Mouse (Mus musculus): ENCODE results near the gene Olfr31. TPM values are rescaled to one million over a fixed set of nuclear protein-coding genes. Genes with fewer than 3 reads are reported as not detected.
A peak's percentile ranks its signal among the peaks of the same experiment; 100 is the strongest.

The Olfr31 gene
- total and polyA plus RNA-seq, 3 experiments: not detected

- Histone ChIP-seq H3K4me1 (ENCODE audit: control insufficient read depth, insufficient read depth, low read length) (no peaks in the 10 kb centered on the region), H3K27me3 (ENCODE audit: control insufficient read depth, insufficient read depth, low read length) (no peaks in the 10 kb centered on the region), H3K27ac (no peak overlapping the region), H3K9ac (ENCODE audit: low read depth, low read length) (no peak overlapping the region), H3K4me3 (no peak overlapping the region), H3K79me2 (replicated peaks; ENCODE audit: control insufficient read depth, insufficient read depth, low read length) (no peaks in the 10 kb centered on the region), H3K36me3 (ENCODE audit: control insufficient read depth, insufficient read depth, low read length) (no peaks in the 10 kb centered on the region)
- intact Hi-C loops (cut with DNase I): loop anchor here (10.0 kb wide), 3 partner anchors 225 to 515 kb away; partner anchors contain the start of genes Psmd6 and Slc4a7
- TF ChIP-seq POLR2A (IDR thresholded peaks at IDR 0.05; ENCODE audit: insufficient read depth, low read depth, low read length) (no peak), EP300 (IDR thresholded peaks at IDR 0.05; ENCODE audit: insufficient read depth, low read depth, low read length) (no peak), CTCF (IDR thresholded peaks at IDR 0.05) (no peak)
- 94% methylated on average over 20 of the region's 20 CpGs for WGBS
- DNase-seq: peak in 1 of 2 experiments; percentile 6
These were observed 27.0 kb downstream of the Olfr31 start for GRCm38 (mm10) chr14:14349485-14350262.

- Histone ChIP-seq H3K9ac (ENCODE audit: low read depth, low read length) (no peak overlapping the region), H3K36me3 (ENCODE audit: control insufficient read depth, insufficient read depth, low read length) (no peaks in the 10 kb centered on the region), H3K27ac (no peak overlapping the region), H3K4me3 (no peak overlapping the region), H3K4me1 (ENCODE audit: control insufficient read depth, insufficient read depth, low read length) (no peaks in the 10 kb centered on the region), H3K27me3 (ENCODE audit: control insufficient read depth, insufficient read depth, low read length) (no peaks in the 10 kb centered on the region), H3K79me2 (replicated peaks; ENCODE audit: control insufficient read depth, insufficient read depth, low read length) (no peaks in the 10 kb centered on the region)
- intact Hi-C loops (cut with DNase I): no loop called here
- no peak for DNase-seq
- 98% methylated on average over 29 of the region's 29 CpGs for WGBS
- no peak for TF ChIP-seq POLR2A (IDR thresholded peaks at IDR 0.05; ENCODE audit: insufficient read depth, low read depth, low read length)
- TF ChIP-seq EP300 (IDR thresholded peaks at IDR 0.05; ENCODE audit: insufficient read depth, low read depth, low read length): no peak
- no peak for TF ChIP-seq CTCF (IDR thresholded peaks at IDR 0.05)
These were observed 27.9 kb downstream of the Olfr31 start for GRCm38 (mm10) chr14:14350263-14351147.

DNA sequence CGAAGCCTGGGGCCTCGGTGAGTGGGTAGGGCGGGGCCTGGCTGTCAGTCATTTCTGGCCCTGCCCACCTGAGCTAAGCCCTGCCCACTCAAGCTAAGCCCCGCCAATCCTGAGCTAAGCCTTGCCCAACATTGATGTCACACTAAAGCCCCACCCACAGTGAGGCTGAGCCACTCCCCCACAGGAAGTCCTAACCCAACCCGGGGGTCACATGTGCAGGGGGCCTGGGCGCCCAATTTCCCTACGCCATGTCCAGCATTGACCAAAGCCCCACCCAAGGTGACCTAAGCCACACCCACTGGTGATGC, 28.5 kb downstream of the Olfr31 start:
- intact Hi-C loops (cut with DNase I): no loop called here
- no peak for TF ChIP-seq CTCF (IDR thresholded peaks at IDR 0.05)
- Histone ChIP-seq H3K4me1 (ENCODE audit: control insufficient read depth, insufficient read depth, low read length) (no peaks in the 10 kb centered on the region), H3K79me2 (replicated peaks; ENCODE audit: control insufficient read depth, insufficient read depth, low read length) (no peaks in the 10 kb centered on the region), H3K27me3 (ENCODE audit: control insufficient read depth, insufficient read depth, low read length) (no peaks in the 10 kb centered on the region), H3K9ac (ENCODE audit: low read depth, low read length) (no peak overlapping the region), H3K27ac (no peak overlapping the region), H3K36me3 (ENCODE audit: control insufficient read depth, insufficient read depth, low read length) (no peaks in the 10 kb centered on the region), H3K4me3 (no peak overlapping the region)
- no peak for DNase-seq
- 97% methylated on average over 7 of the region's 7 CpGs for WGBS

GRCm38 (mm10) chr14:14351721-14352590, 29.3 kb downstream of the Olfr31 start:
- intact Hi-C loops (cut with DNase I): no loop called here
- no peak for TF ChIP-seq CTCF (IDR thresholded peaks at IDR 0.05)
- no peak for TF ChIP-seq EP300 (IDR thresholded peaks at IDR 0.05; ENCODE audit: insufficient read depth, low read depth, low read length)
- TF ChIP-seq POLR2A (IDR thresholded peaks at IDR 0.05; ENCODE audit: insufficient read depth, low read depth, low read length): no peak
- no peaks in the 10 kb centered on the region for H3K79me2 ChIP-seq (replicated peaks; ENCODE audit: control insufficient read depth, insufficient read depth, low read length)
- H3K9ac ChIP-seq (ENCODE audit: low read depth, low read length): no peak overlapping the region
- no peak overlapping the region for H3K4me3 ChIP-seq
- no peaks in the 10 kb centered on the region for H3K36me3 ChIP-seq (ENCODE audit: control insufficient read depth, insufficient read depth, low read length)
- H3K27me3 ChIP-seq (ENCODE audit: control insufficient read depth, insufficient read depth, low read length): no peaks in the 10 kb centered on the region
- no peaks in the 10 kb centered on the region for H3K4me1 ChIP-seq (ENCODE audit: control insufficient read depth, insufficient read depth, low read length)
- DNase-seq: no peak
- H3K27ac ChIP-seq: no peak overlapping the region
- WGBS: 95% methylated on average over 9 of the region's 9 CpGs

- Histone ChIP-seq H3K27me3 (ENCODE audit: control insufficient read depth, insufficient read depth, low read length) (no peaks in the 10 kb centered on the region), H3K9ac (ENCODE audit: low read depth, low read length) (no peak overlapping the region), H3K27ac (no peak overlapping the region), H3K4me1 (ENCODE audit: control insufficient read depth, insufficient read depth, low read length) (no peaks in the 10 kb centered on the region), H3K36me3 (ENCODE audit: control insufficient read depth, insufficient read depth, low read length) (no peaks in the 10 kb centered on the region), H3K79me2 (replicated peaks; ENCODE audit: control insufficient read depth, insufficient read depth, low read length) (no peaks in the 10 kb centered on the region), H3K4me3 (no peak overlapping the region)
- intact Hi-C loops (cut with DNase I): no loop called here
- no peak for DNase-seq
- 88% methylated on average over 6 of the region's 6 CpGs for WGBS
- no peak for TF ChIP-seq POLR2A (IDR thresholded peaks at IDR 0.05; ENCODE audit: insufficient read depth, low read depth, low read length)
- TF ChIP-seq CTCF (IDR thresholded peaks at IDR 0.05): no peak
- TF ChIP-seq EP300 (IDR thresholded peaks at IDR 0.05; ENCODE audit: insufficient read depth, low read depth, low read length): no peak
These were observed 30.0 kb downstream of the Olfr31 start for GRCm38 (mm10) chr14:14352606-14353005.
